Mouse (Mus musculus): Measurements from ENCODE around the gene Ttc41.
"Not testable (repeated sequence)": the region's sequence is repeated elsewhere in the genome, so short reads cannot be mapped to it uniquely, and the experiment has no call there.

Gene Ttc41

DNA sequence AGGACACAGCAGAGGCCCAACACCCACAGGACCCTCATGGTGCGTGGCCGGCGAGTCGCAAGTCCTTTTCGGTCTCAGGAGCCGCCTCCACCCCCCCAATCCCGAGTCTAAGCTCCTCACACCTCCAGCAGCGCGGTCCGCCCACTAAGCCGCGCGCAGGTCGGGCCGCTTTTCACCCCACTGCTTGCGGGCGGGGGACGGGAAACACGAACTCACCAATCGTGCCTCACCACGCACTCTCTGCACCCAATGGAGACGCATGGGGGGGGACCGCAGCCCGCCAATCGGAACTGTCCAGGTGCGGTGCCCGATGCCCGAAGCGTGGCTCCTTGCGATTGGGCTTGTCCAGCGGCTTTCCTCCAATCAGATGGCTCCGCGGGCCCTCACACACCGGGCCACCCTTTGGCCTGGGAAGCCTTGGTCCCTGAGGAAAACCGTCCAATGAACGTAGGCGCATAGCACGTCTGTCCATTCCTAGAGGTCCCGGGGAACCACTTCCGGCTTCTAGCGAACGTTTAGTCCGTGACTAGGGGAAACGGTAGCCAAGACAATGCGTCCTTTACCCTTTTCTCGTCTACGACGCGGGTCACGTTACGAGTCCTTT lies at the start of gene Ttc41, which contains the start of gene Hsp90b1:
Ttc41 (plus strand) TSS at position 494 of the 604 bp plus-strand sequence.
Hsp90b1 (minus strand) TSS at position 192 of the 604 bp plus-strand sequence.
- DNase-seq (ENCODE audit: low spot score): peak; percentile 100

DNA sequence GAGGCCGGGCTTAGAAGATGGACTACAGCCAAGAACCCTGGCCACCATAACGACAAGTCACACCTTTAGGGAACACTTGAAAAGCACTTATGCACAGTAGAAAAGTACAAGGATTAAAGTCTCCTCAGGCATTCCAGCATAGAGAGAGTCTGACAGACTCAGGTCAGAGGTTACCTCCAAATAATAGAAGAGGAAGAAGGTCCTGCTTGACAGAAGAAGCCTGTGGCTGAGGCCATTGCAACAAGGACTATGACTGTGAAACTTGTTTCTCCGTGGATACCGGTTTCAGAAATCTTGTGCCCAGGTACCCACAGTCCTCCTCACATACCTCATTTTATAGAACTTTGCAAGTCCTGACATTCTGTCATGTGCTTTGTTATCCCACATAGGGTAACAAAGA lies 35.1 kb upstream of the Ttc41 start:
- not testable (repeated sequence) for DNase-seq (ENCODE audit: low spot score)

DNA sequence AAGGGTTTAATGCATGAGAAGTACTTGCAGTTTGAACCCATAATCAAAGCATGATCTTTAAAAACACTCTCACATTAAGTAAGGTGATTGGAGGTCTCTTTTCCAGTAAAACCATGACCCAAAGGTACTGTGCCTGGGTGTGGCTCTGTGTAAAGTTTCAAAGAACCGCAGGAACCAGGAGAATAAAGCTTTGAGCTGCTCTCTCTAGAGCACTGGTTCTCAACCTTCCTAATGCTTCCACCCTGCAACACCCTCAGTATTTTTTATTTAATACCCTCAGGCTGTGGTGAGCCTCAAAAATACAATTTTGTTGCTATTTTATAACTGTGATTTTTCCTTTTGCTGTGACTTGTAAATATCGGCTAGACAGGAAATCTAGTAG lies 20.8 kb upstream of the Ttc41 start:
- DNase-seq (ENCODE audit: low spot score): not testable (repeated sequence)

DNA sequence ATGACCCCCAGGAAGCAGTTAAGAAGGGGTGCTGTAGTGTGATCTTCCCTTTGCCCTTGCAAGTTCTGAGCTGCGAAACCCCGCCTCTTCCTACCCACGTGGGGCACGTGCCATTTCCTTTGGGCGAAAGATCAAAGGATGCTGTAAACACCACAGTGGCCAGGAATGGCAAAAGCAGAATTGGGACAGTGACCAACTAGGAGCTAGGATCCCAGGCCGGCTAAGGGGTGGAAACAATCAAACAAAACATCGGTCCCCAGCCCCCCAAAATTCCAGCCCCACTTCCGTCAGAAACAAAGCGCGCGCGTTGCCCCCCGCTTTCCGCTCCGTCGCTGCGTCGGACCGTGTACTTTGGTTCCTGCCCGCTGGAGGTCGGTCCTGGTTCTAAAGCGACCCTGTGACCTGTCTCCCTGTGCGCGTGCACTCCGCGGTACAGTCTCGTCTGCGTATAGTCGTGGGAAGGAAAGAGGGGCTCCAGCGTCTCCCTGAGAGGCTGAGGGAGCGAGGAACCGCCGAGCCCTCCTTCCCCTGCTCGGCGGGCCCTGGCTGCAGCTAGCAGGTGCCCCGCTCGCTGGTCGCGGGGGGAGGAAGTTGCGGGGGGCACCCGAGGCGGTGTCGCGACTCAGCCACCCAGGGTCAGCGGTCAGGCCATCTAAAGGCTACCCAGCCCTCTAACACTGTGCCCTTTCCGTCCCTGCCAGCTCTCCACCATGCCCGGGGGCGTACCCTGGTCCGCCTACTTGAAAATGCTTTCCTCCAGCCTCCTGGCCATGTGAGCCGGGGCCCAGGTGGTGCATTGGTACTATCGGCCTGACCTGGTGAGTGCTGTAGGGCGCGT lies 20.2 kb upstream of the Ttc41 start:
- DNase-seq (ENCODE audit: low spot score): peak; percentile 88

GRCm38 (mm10) chr10:86686017-86686360 lies 19.6 kb upstream of the Ttc41 start:
- DNase-seq (ENCODE audit: low spot score): not testable (repeated sequence)

GRCm38 (mm10) chr10:86700251-86700650 lies 5.4 kb upstream of the Ttc41 start:
- DNase-seq (ENCODE audit: low spot score): no peak

DNA sequence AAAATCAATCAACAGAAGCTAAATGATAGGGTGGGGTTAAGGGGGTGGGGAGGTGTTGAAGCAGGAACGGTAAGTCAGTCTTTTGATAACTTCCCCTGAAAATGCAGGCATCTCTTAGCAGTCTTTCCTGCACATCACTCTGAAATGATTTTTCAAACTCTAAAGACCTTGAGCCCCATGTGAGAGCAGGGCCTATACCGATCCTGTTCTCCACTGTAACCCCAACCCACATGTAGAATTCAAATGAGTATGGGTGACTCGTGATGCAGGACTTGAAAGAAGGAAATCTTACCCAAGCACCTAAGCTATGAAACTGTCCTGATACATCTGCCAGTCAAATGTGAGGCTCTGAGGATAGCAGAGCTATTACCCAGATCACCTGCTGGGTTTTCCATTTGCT lies 4.6 kb upstream of the Ttc41 start:
- no peak for DNase-seq (ENCODE audit: low spot score)

- peak; percentile 62 for DNase-seq (ENCODE audit: low spot score)
Observed at GRCm38 (mm10) chr10:86702312-86702920, 3.2 kb upstream of the Ttc41 start.

GRCm38 (mm10) chr10:86703375-86703774 lies 2.2 kb upstream of the Ttc41 start:
- no peak for DNase-seq (ENCODE audit: low spot score)

DNA sequence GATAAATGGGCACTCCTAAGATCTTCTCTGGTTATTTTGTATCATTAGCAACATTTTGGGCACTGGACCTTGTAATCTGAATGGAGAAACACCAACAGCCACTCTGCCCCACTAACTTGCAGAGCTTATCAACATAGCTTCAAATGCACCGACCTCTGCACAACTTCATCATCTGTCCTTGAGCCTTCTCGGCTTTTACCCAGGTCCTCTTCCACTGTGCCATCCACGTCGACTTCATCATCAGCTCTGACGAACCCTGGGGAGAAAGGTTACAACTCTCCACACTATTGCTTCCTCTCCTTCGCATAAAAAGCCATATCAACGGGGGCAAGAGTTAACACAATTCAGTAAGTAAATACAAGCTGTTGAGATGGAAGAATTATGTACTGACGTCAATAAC lies 1.5 kb upstream of the Ttc41 start:
- DNase-seq (ENCODE audit: low spot score): no peak

DNA sequence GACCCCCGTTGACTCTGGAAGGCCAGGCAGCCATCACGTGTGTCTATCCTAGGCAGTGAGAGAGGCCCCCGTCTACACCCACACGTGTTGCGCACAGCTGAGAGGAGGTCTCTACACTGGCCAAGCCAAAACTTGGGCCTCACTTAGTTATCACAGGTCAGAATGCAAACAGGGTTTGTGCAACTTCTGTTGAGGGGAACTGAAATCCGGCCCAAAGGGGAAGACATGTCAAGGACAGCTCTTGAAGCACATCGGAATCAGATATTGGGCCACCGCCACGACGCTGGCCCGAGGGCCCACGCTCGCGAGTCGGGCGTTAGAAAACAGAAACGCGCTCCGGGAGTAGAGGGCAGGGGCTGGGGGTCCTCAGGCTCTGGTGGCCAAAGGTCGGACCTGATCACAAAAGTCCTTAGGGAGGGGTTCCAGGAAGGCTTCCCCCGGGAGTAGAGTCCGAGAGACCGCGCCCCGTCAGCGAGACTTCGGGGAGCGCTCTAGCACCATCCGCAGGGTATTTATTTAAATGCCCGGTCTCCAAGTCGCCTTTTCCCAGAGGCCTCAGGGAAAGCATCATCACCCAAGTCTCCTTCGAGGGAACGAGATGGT lies 921 bp upstream of the Ttc41 start:
- DNase-seq (ENCODE audit: low spot score): peak; percentile 66

DNA sequence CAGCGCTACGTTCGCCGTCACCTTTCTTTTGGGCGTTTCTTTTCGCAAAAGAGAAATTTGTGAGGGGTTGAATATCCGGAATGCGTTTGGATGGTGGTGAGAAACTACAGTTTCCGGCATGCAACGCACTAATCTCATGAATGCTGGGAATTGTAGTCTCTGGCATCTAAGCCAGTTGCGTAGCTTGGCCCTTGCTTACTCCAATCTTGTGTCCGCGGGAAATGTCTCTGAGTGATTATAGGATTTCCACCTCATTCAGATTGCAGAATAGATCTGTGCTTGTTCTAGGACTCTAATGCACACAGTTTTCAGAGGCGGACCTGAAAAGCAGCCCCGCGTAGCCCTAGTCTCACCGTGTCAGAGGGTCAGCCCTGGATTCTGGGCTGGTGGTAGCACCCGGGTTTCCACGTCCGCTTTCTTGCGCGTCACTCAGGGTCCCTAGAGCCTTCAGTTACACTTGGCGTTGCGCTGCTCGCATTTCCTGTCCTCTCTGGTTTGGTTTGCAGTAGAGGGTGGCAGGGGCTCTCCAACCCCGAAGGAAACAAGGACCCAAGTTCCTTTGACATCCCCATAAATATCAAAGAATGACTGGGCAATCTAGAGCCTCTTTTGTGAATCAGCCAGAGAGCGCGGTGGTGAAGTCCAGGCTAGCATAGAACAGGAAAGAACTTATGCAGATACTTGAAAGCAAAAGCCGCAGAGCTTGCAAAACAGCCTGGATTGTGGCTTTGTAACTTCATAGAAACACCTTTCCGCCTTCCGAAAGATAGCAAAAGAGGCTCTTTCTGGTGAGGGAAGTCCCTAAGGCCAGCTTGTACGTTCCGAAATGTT lies 526 bp downstream of the Ttc41 start:
- DNase-seq (ENCODE audit: low spot score): peak; percentile 95

DNA sequence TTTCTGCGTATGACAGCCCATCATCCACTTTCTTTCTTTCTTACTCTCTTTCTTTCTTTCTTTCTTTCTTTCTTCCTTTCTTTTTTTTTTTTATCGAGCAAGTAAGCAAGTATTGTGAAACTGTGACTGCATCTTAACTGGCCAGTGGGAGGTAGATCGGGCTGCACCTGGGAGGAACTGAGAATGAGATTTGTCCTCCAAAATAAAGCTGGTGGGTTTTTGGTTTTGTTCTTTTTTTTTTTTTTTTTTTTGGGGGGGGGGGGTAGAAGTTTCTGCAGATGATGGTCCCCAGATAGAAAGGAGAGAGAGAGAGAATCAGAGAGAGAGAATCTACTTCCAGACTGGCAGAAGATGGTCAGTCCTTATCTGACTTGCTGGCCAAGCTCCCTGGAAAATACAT lies 1.5 kb downstream of the Ttc41 start:
- no peak for DNase-seq (ENCODE audit: low spot score)

GRCm38 (mm10) chr10:86712156-86712555 lies 6.5 kb downstream of the Ttc41 start:
- DNase-seq (ENCODE audit: low spot score): no peak

DNA sequence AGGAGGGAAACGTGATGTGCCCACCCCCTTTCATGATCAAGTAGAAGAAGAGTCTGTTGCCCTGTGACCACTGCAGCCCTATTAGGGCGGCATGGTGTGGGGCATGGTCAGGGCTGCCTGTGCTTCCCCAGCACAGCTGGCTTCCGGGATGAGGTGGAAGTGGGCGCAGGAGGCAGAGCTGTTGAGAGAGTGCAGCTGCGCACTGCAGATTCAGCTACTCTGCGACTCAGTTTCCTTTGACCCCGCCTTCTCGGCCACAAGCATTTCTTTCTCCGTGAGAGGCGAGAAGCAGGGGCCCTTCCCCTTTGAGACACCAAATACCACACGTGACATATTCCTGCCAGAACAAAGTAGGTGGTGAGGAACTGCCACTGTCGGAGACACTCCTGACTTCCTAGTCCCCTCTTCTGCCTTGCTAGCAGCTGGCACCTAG lies 22.0 kb downstream of the Ttc41 start:
- no peak for DNase-seq (ENCODE audit: low spot score)

DNA sequence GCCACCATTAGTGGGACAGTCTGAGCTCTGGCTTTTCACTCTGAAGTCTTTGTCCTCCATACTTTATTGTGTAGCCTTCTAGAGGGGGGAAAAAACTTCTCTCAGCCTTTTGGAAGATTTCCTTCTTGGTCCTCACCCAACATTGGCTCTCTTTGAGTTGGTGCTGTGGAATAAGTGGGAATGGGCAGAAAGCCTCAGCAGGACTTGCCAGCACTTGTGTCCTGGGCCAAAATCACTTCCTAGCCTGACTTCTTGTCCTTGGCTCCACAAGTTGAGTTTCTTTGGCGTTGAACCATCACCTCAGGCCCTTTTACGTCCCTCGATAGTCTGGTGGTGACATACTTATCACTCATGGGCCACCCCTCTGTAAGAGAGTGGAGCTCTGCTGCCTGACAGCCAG lies 22.6 kb downstream of the Ttc41 start:
- no peak for DNase-seq (ENCODE audit: low spot score)

- DNase-seq (ENCODE audit: low spot score): peak; percentile 58
Observed at GRCm38 (mm10) chr10:86730823-86731499, 25.4 kb downstream of the Ttc41 start.

DNA sequence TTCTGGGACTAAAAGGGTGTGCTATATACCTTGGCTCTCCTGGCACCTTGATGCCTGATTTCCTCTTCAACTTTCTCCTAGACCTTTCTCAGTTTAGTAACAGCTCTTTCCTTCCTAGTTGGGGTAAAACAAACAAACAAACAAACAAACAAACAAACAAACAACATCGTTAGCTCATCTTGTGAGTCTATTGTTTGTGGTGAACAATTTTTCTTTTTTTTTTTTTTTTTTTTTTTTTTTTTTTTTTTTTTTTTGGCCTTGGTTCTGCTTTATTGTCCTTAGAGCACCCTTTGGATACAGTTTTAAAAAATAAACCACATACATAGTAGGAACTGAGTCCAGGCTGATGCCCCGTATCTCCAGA lies 25.9 kb downstream of the Ttc41 start:
- no peak for DNase-seq (ENCODE audit: low spot score)

DNA sequence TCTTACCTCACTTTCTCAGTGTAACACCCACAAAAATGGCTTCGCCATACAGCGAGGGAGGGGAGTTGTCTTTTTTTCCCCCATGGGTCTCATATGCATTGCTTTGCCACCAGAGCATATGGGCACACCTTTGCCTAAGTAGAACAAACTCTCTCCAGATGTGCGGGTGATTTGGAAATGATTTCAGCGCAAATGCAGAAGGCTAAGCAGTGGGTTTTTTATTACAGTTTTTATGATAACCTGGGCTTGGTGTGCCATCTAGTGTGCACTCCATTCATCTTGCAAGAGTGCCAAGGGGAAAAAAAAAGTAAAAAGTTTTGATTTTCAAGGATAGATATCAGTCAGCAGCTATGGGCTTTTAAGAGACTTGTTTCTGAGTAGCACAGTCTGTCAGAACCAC lies 29.4 kb downstream of the Ttc41 start:
- peak; percentile 33 for DNase-seq (ENCODE audit: low spot score)

GRCm38 (mm10) chr10:86742918-86743317 lies 37.3 kb downstream of the Ttc41 start:
- no peak for DNase-seq (ENCODE audit: low spot score)

- DNase-seq (ENCODE audit: low spot score): no peak
Observed at GRCm38 (mm10) chr10:86744306-86744705, 38.7 kb downstream of the Ttc41 start.
